30 mouse cellular contexts compared by ENCODE assay signal in the genomic region with DNA sequence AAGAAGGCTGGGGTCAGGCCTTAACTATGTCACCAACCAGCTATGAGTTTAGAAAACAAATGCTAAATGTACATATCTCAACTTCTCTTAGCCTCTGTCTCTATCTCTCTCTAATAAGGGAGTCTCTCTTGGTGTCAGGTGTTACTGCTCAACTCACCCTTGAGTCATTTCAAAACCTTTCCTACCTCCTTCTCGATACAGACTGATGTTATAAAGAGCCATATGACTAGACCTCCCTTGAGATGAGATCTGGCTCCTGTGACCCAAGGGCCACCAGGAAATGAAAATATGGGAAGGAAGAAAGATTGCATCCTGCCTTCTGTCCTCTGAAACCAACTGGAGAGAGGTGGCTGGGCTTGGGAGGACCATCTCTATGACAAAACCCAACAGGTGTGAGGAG.
"Had no signal": no experiment of that assay in that cellular context is flagged by ENCODE, and none has a peak within 500 bp of the region (broad histone marks: within the 10 kb centered on the region; RNA-seq: fewer than 3 reads in every experiment).

No protein-coding gene starts in this region.

- H3K4me3 ChIP-seq: limb, embryonic 10.5 days; limb, embryonic 12.5 days; limb, embryonic 13.5 days; limb, embryonic 15.5 days; liver, embryonic 12.5 days; liver, embryonic 13.5 days; liver, embryonic 15.5 days; lung, embryonic 15.5 days; megakaryocyte, embryonic 14.5 days; midbrain, embryonic 12.5 days; midbrain, embryonic 13.5 days; midbrain, embryonic 15.5 days; myocyte; neural tube, embryonic 12.5 days had no signal

- H3K9ac ChIP-seq: limb, embryonic 12.5 days; limb, embryonic 13.5 days; limb, embryonic 15.5 days; liver, embryonic 12.5 days; liver, embryonic 13.5 days; liver, embryonic 14.5 days; liver, embryonic 15.5 days; liver, postnatal 0 days; lung, embryonic 14.5 days; lung, embryonic 15.5 days; midbrain, embryonic 12.5 days; midbrain, embryonic 13.5 days; midbrain, embryonic 15.5 days; neural tube, embryonic 12.5 days had no signal

- H3K4me1 ChIP-seq: limb, embryonic 10.5 days; limb, embryonic 12.5 days; limb, embryonic 13.5 days; limb, embryonic 15.5 days; liver, embryonic 12.5 days; liver, embryonic 13.5 days; liver, embryonic 15.5 days; lung, embryonic 15.5 days; midbrain, embryonic 12.5 days; midbrain, embryonic 13.5 days; midbrain, embryonic 15.5 days; neural tube, embryonic 12.5 days had no signal

- H3K27ac ChIP-seq: limb, embryonic 10.5 days; limb, embryonic 12.5 days; limb, embryonic 13.5 days; limb, embryonic 15.5 days; liver, embryonic 12.5 days; liver, embryonic 13.5 days; liver, embryonic 14.5 days; liver, embryonic 15.5 days; lung, embryonic 15.5 days; macrophage; midbrain, embryonic 12.5 days; midbrain, embryonic 13.5 days; midbrain, embryonic 15.5 days; neural tube, embryonic 12.5 days had no signal

- H3K9me3 ChIP-seq: limb, embryonic 10.5 days; limb, embryonic 12.5 days; limb, embryonic 13.5 days; limb, embryonic 15.5 days; liver, embryonic 12.5 days; liver, embryonic 13.5 days; liver, embryonic 15.5 days; lung, embryonic 15.5 days; midbrain, embryonic 12.5 days; midbrain, embryonic 13.5 days; midbrain, embryonic 15.5 days; neural tube, embryonic 12.5 days had no signal

- H3K27me3 ChIP-seq: limb, embryonic 12.5 days; limb, embryonic 13.5 days; limb, embryonic 15.5 days; liver, embryonic 12.5 days; liver, embryonic 13.5 days; liver, embryonic 15.5 days; lung, embryonic 15.5 days; megakaryocyte, embryonic 14.5 days; midbrain, embryonic 12.5 days; midbrain, embryonic 13.5 days; midbrain, embryonic 15.5 days; neural tube, embryonic 12.5 days had no signal

- DNase-seq: left cerebral cortex, postnatal 4 days; liver; liver, embryonic 13.5 days; liver, postnatal 0 days; lung, adult 18-20 months; lung, adult 2 months; lung, embryonic 14.5 days; lung, postnatal 10 days; lung, postnatal 14 days; lung, postnatal 36 days; lung, postnatal 4 days; midbrain, embryonic 14.5 days had no signal

- ATAC-seq: liver, embryonic 12.5 days; liver, postnatal 0 days; lung, postnatal 0 days; midbrain, embryonic 13.5 days; midbrain, embryonic 15.5 days; midbrain, embryonic 16.5 days had no signal

- H3K4me2 ChIP-seq: limb, embryonic 12.5 days; limb, embryonic 13.5 days; limb, embryonic 15.5 days; liver, embryonic 11.5 days; liver, embryonic 12.5 days; liver, embryonic 13.5 days; liver, embryonic 15.5 days; lung, embryonic 14.5 days; lung, embryonic 15.5 days; midbrain, embryonic 12.5 days; midbrain, embryonic 13.5 days; midbrain, embryonic 15.5 days; neural tube, embryonic 12.5 days had no signal

- H3K36me3 ChIP-seq: limb, embryonic 10.5 days; limb, embryonic 12.5 days; limb, embryonic 13.5 days; limb, embryonic 15.5 days; liver, embryonic 12.5 days; liver, embryonic 13.5 days; liver, embryonic 15.5 days; lung, embryonic 15.5 days; midbrain, embryonic 12.5 days; midbrain, embryonic 13.5 days; midbrain, embryonic 15.5 days; neural tube, embryonic 12.5 days had no signal
